Mouse (Mus musculus): Measurements from ENCODE around the gene Plod1. TPM values are rescaled to one million over a fixed set of nuclear protein-coding genes. Genes with fewer than 3 reads are reported as not detected.

The Plod1 gene
- total RNA-seq, 2 experiments from 2014 or later: 4.8 to 10.5 TPM

Other genes starting within 250 kb of the Plod1 start
- gene Zfp534, start 234.2 kb downstream of the Plod1 start, total RNA-seq (2015): 0.05 TPM in 1 of 2 replicates, not detected in the other
- 0.07 and 0.08 TPM in 2 replicates for gene Zfp534, start 234.2 kb downstream of the Plod1 start, total RNA-seq (2017)
- 51.5 and 60.9 TPM in 2 replicates for gene Zfp984, start 127.0 kb downstream of the Plod1 start, total RNA-seq (2015)
- 26.6 and 29.0 TPM in 2 replicates for gene Zfp984, start 127.0 kb downstream of the Plod1 start, total RNA-seq (2017)
- gene Zfp933, start 88.4 kb downstream of the Plod1 start, total RNA-seq (2015): 8.3 and 9.5 TPM in 2 replicates
- 6.1 and 8.6 TPM in 2 replicates for gene Zfp933, start 88.4 kb downstream of the Plod1 start, total RNA-seq (2017)
- 34.1 and 40.2 TPM in 2 replicates for gene Miip, start 68.0 kb downstream of the Plod1 start, total RNA-seq (2015)
- gene Miip, start 68.0 kb downstream of the Plod1 start, total RNA-seq (2017): 43.6 and 50.4 TPM in 2 replicates
- gene Fv1, start 67.8 kb downstream of the Plod1 start, total RNA-seq (2015): 4.2 and 5.3 TPM in 2 replicates
- 13.4 and 15.9 TPM in 2 replicates for gene Fv1, start 67.8 kb downstream of the Plod1 start, total RNA-seq (2017)
- 24.3 and 25.0 TPM in 2 replicates for gene Mfn2, start 32.1 kb downstream of the Plod1 start, total RNA-seq (2015)
- 29.1 and 33.6 TPM in 2 replicates for gene Mfn2, start 32.1 kb downstream of the Plod1 start, total RNA-seq (2017)
- 32.9 and 34.2 TPM in 2 replicates for gene 2510039O18Rik, start 4.1 kb upstream of the Plod1 start, total RNA-seq (2015)
- gene 2510039O18Rik, start 4.1 kb upstream of the Plod1 start, total RNA-seq (2017): 30.4 and 38.6 TPM in 2 replicates
- gene Nppb, start 49.0 kb upstream of the Plod1 start, total RNA-seq (2015): not detected in 2 replicates
- not detected in 2 replicates for gene Nppb, start 49.0 kb upstream of the Plod1 start, total RNA-seq (2017)
- not detected in 2 replicates for gene Nppa, start 64.0 kb upstream of the Plod1 start, total RNA-seq (2015)
- not detected in 2 replicates for gene Nppa, start 64.0 kb upstream of the Plod1 start, total RNA-seq (2017)
- gene Clcn6, start 102.1 kb upstream of the Plod1 start, total RNA-seq (2015): 3.3 and 4.1 TPM in 2 replicates
- gene Clcn6, start 102.1 kb upstream of the Plod1 start, total RNA-seq (2017): 1.5 and 6.4 TPM in 2 replicates
- gene Mthfr, start 102.3 kb upstream of the Plod1 start, total RNA-seq (2015): 5.5 and 6.2 TPM in 2 replicates
- 4.3 and 7.2 TPM in 2 replicates for gene Mthfr, start 102.3 kb upstream of the Plod1 start, total RNA-seq (2017)
- gene Agtrap, start 151.3 kb upstream of the Plod1 start, total RNA-seq (2015): 16.3 and 16.5 TPM in 2 replicates
- gene Agtrap, start 151.3 kb upstream of the Plod1 start, total RNA-seq (2017): 34.5 and 35.9 TPM in 2 replicates
- 28.7 and 34.0 TPM in 2 replicates for gene Mad2l2, start 193.6 kb upstream of the Plod1 start, total RNA-seq (2015)
- 6.6 and 8.1 TPM in 2 replicates for gene Mad2l2, start 193.6 kb upstream of the Plod1 start, total RNA-seq (2017)
- not detected in 2 replicates for gene Draxin, start 193.9 kb upstream of the Plod1 start, total RNA-seq (2015)
- gene Draxin, start 193.9 kb upstream of the Plod1 start, total RNA-seq (2017): not detected in 2 replicates
- gene Fbxo6, start 215.4 kb upstream of the Plod1 start, total RNA-seq (2015): 19.6 and 20.1 TPM in 2 replicates
- gene Fbxo6, start 215.4 kb upstream of the Plod1 start, total RNA-seq (2017): 9.1 and 11.5 TPM in 2 replicates
- 1.0 and 3.0 TPM in 2 replicates for gene Fbxo44, start 223.7 kb upstream of the Plod1 start, total RNA-seq (2015)
- gene Fbxo44, start 223.7 kb upstream of the Plod1 start, total RNA-seq (2017): 0.81 and 1.6 TPM in 2 replicates
- not detected in 2 replicates for gene Fbxo2, start 223.9 kb upstream of the Plod1 start, total RNA-seq (2015)
- not detected in 2 replicates for gene Fbxo2, start 223.9 kb upstream of the Plod1 start, total RNA-seq (2017)

Data from megakaryocyte progenitor cell, adult 5-6 weeks (primary cell).